Mouse (Mus musculus): ENCODE measurements at regions not wholly inside any gene's neighbourhood (a gene's known extent, or its start where the extent isn't known, plus 50 kb on each side); places are given as distances from the start of the nearest gene placed in this dataset.
A peak's percentile ranks its signal among the peaks of the same experiment; 100 is the strongest.

- no peak for DNase-seq (ENCODE audit: low read depth, low spot score)
Measured at GRCm38 (mm10) chr16:24341736-24342135, 51.6 kb upstream of the Lpp start.

- DNase-seq (ENCODE audit: low read depth, low spot score): no peak
Measured at GRCm38 (mm10) chr16:24340646-24341045, 52.7 kb upstream of the Lpp start.

- DNase-seq (ENCODE audit: low read depth, low spot score): peak; percentile 46
Measured at GRCm38 (mm10) chr16:24339320-24340265, 53.7 kb upstream of the Lpp start.

GRCm38 (mm10) chr16:24338404-24338803, 54.9 kb upstream of the Lpp start:
- no peak for DNase-seq (ENCODE audit: low read depth, low spot score)

DNA sequence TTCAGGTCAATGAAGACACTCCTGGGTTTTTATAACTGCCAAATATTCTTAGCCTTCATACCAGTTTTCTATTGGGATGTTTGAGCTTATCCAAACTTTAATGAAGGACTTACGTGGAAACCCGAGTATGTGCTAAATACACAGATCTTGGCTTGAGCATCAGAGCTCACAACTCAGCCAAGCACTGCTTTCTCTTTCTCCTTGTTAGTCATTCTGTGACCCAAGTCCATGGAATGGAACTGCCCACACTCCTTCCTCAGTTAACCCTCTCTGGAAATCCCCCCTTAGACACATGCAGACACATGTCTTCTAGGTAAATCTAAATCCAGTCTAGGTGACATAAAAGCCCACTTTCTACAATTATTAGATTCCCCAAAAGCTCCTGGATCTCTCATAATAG, 58.9 kb upstream of the Lpp start:
- peak; percentile 24 for DNase-seq (ENCODE audit: low read depth, low spot score)

GRCm38 (mm10) chr16:24331446-24332020, 61.8 kb upstream of the Lpp start:
- DNase-seq (ENCODE audit: low read depth, low spot score): no peak

GRCm38 (mm10) chr16:24326571-24326970, 66.7 kb upstream of the Lpp start:
- no peak for DNase-seq (ENCODE audit: low read depth, low spot score)

GRCm38 (mm10) chr16:24326046-24326445, 67.3 kb upstream of the Lpp start:
- DNase-seq (ENCODE audit: low read depth, low spot score): no peak

DNA sequence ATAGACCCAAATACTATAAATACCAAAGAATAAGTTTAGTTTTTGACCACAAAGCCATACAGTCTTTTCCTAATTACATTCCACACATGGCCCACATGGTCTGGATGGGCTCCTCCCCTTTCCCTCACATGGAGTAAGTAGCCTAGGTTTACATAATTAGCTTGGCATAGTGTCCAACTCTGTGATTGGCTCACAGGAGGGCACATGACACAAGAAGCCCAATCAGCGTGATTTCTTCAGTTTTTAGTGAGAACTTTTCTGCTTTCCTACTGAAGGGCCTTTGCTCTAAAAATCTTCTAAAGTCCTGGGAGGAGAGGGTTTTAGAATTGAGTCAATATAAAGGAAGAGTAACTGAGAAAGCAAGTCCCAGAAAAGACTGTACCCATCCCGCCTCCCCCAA, 68.4 kb upstream of the Lpp start:
- no peak for DNase-seq (ENCODE audit: low read depth, low spot score)

DNA sequence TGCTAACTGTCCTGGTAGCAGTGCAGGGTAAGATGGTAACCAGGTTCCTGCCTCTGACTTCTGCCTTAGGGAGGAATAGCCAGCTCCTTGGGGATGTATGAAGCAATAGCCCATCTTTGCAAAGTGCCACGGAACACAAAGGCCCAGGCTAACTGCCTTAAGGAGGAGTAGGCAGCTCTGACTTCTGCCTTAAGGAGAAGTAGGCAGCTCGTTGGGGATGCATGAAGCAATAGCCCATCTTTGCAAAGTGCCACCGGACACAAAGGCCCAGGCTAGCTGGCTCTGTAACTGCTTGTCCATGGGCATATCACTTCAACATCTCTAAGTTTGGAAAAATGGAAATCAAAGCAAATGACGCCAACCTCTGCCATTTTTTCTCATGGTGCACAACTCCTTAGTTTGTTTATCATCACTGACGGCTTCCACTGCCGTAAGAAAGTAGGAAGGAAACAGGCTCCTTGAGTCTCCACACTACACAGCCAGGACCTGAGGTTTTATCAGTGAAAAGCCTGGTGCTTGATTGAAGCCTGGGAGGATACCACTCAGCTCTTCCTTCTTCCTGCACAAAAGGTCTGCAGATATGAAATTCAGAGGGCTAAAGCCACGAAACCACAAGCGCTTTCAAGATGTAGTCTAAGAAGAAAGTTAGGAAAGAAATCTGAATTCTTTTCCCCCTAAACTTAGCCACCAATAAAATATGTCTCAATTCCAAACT, 74.4 kb upstream of the Lpp start:
- no peak for DNase-seq (ENCODE audit: low read depth, low spot score)

GRCm38 (mm10) chr16:24313544-24314326, 79.6 kb upstream of the Lpp start:
- peak; percentile 53 for DNase-seq (ENCODE audit: low read depth, low spot score)

DNA sequence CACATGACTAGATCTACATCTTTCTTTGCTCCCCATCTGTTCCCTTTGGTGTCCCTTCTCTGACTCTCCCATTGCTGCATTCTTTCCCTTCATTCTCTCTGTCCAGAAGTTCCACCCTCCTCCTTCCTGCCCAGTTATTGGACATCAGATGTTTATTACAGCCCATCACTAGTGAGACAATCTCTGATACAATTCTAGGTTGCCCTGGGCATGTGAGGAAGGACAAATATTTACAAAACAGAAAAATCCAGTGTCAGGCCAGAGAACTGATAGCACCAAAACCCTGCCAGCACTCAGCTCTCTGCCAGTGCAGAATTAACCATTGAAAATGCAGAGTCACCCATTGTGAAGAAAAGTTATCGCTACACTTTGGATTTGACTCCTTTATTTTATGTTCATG, 87.9 kb upstream of the Lpp start:
- DNase-seq (ENCODE audit: low read depth, low spot score): no peak

DNA sequence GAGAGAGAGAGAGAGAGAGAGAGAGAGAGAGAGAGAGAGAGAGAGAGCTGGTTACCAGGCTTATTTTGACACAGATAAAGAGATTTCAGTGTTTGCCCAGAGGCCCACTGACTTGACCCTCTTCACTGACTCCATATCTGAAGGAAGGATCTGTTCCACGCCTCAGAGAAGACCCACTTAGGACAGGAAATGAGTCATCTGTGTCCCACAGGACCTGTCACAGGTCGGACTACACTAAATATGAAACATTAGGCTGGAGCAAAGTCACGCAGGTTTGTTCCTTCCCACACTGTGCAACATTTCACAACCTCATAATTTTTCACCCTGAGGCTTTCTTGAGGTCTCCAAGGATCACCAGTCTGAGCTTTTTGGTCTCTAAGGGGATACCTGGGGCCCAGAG, 96.5 kb upstream of the Lpp start:
- peak; percentile 58 for DNase-seq (ENCODE audit: low read depth, low spot score)

GRCm38 (mm10) chr16:24295626-24296440, 97.5 kb upstream of the Lpp start:
- DNase-seq (ENCODE audit: low read depth, low spot score): no peak

GRCm38 (mm10) chr16:24284215-24284614, 109.1 kb upstream of the Lpp start:
- peak; percentile 60 for DNase-seq (ENCODE audit: low read depth, low spot score)

DNA sequence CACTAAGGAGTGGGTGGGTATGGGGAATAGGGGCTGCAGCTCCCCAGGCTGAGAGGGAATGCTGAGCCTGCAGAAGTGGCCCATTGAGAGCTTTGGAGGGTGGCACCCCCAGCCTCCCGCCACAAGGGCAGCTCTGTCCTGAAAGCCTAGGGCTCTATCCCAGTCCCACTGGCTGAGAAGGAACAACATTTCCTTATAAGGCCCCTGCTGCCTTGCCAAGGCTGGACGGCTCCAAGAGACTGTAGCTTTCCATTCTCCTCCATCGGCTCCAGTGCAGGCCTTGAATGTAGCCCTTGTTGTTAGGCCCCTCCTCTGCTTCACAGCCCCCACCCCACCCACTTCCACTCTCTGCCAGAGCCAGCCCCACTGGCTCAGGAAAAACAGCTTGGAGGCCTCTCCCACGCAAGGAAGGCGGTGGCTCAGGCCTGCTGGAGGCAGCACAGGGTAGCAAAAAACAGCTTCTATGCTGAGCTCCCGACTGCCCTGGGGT, 111.1 kb upstream of the Lpp start:
- peak; percentile 61 for DNase-seq (ENCODE audit: low read depth, low spot score)

- no peak for DNase-seq (ENCODE audit: low read depth, low spot score)
Measured at GRCm38 (mm10) chr16:24281561-24281960, 111.7 kb upstream of the Lpp start.

DNA sequence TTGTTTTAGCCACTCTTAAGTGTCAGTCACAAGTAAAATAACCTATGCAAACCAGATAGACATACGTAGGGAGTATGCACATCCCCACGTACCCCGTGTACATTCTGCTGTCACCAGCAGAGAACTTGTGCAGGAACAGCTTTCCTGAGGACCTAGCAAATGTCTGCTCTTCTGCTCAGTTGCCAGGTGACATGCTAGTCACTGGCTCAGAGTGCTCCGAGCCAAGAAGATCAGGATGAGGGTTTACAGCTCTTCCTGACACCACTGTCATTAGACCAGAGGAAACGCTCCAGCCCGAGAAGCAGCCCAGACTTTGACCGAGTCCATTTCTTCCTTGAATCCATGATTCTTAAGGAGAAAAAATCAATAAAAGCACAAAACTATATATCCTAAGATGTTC, 115.5 kb upstream of the Lpp start:
- DNase-seq (ENCODE audit: low read depth, low spot score): no peak

DNA sequence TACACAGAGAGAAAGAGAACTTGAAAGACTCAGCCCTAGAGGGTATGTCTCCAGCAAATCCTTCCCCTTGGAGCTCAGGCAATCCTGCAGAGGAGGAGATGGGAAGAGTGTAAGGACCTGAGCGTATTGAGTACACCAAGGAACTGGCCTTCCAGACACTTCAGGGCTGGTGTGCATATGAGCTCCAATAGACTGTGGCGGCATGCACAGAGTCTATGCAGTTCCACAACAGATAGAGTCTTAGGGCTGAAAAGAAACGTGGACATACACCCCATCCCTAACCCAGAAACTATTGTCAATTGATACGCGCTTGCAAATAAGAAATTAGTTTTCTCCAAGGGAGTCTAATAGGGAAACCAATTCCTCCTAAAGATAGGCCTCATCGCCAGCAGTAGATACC, 130.6 kb upstream of the Lpp start:
- no peak for DNase-seq (ENCODE audit: low read depth, low spot score)

DNA sequence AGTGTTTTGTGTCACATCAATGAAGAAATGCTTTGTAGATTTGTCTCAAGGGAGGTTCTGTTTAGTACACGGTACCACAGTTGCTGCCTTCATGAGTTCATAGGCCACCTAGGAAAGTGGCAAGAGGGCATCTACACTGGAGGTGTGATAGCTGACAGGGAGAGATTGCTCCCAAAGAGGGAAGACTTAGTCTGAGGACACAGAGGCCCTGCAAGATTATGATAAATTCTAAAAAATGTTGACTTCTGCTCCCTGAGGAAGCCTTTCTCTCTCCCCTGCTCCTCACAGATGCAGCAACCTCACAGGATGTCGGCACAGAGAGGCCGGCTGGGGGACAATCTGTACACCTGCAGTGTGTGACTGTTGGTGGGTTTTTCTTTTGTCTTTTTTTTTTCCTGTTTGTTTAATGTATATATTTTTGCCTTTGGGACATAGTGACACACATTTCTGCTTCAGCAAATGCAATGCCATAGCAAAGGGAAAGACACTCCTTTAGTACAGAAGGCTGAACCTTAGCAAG, 133.5 kb upstream of the Lpp start:
- no peak for DNase-seq (ENCODE audit: low read depth, low spot score)
